Mouse (Mus musculus): ENCODE data around the gene Sh3pxd2a. TPM values are rescaled to one million over a fixed set of nuclear protein-coding genes. Genes with fewer than 3 reads are reported as not detected.

Sh3pxd2a gene
- total and polyA plus RNA-seq, 3 experiments: 3.9 to 11.3 TPM; not detected in 1

GRCm38 (mm10) chr19:47488250-47488649 lies 24.0 kb upstream of the Sh3pxd2a start:
- no peak for DNase-seq (ENCODE audit: low read depth, low spot score)
- no peaks in the 10 kb centered on the region for H3K4me1 ChIP-seq (ENCODE audit: control insufficient read depth in 1 of 2, insufficient read depth in 2 of 2, low read length in 2 of 2)

DNA sequence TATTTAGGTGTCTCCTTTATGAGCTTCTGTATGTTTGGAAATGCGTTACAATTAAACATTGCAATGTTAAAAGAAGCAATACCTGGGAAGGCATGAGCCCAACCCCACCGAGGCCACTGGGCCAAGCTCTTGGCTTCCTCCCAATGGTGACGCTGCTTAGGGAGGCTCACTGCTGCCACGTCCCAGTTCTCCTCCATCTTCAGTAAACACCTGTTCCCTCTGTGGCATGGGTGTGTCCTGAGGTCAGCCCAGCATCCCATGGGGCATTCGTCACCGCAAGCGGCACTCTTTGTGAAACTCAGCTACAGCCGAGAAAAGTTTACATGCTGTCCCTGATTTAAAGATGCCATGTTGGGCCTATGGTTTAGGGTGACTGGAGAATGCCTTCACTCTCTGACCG lies 23.4 kb upstream of the Sh3pxd2a start:
- Histone ChIP-seq H3K4me1 (ENCODE audit: control insufficient read depth in 1 of 2, insufficient read depth in 2 of 2, low read length in 2 of 2) (no peaks in the 10 kb centered on the region), H3K4me3 (ENCODE audit: control insufficient read depth in 1 of 2, insufficient read depth in 1 of 2, low read depth in 2 of 2, low read length in 2 of 2) (no peak overlapping the region), H3K27me3 (ENCODE audit: control insufficient read depth in 1 of 2, insufficient read depth in 2 of 2, low read length in 2 of 2) (peaks cover 0 to 1% of the 10 kb centered on the region in 2 experiments; a peak in 1 of 4 replicates), H3K79me2 (ENCODE audit: control insufficient read depth, insufficient read depth, low read length, poor library complexity) (no peaks in the 10 kb centered on the region), H3K27ac (ENCODE audit: control insufficient read depth, low read depth, low read length) (no peak overlapping the region), H3K9ac (ENCODE audit: control insufficient read depth, low read depth, low read length, poor library complexity, severe bottlenecking) (no peak overlapping the region), H3K9me3 (replicated peaks; ENCODE audit: insufficient read depth, low read length) (no peaks in the 10 kb centered on the region), H3K36me3 (ENCODE audit: control insufficient read depth in 1 of 2, insufficient read depth in 2 of 2, low read length in 2 of 2) (no peaks in the 10 kb centered on the region)
- DNase-seq (ENCODE audit: low read depth, low spot score): no peak
- TF ChIP-seq ZC3H11A (IDR thresholded peaks at IDR 0.05; ENCODE audit: low read depth, low read length): no peak
- no peak for TF ChIP-seq TBP (IDR thresholded peaks at IDR 0.05; ENCODE audit: low read depth, low read length)
- TF ChIP-seq TCF12 (IDR thresholded peaks at IDR 0.05; ENCODE audit: low read depth, low read length): no peak
- no peak for TF ChIP-seq KAT2A (conservative IDR thresholded peaks at IDR 0.05; ENCODE audit: low read depth, low read length)
- TF ChIP-seq CTCF (IDR thresholded peaks at IDR 0.05 in 2 of 3, conservative IDR thresholded peaks at IDR 0.05 in 1 of 3; ENCODE audit: control insufficient read depth in 1 of 3, insufficient read depth in 1 of 3, low read depth in 2 of 3, low read length in 3 of 3, poor library complexity in 1 of 3, severe bottlenecking in 1 of 3): no peak
- TF ChIP-seq ZNF384 (IDR thresholded peaks at IDR 0.05; ENCODE audit: low read depth, low read length): no peak
- no peak for TF ChIP-seq E2F4 (IDR thresholded peaks at IDR 0.05; ENCODE audit: borderline replicate concordance, low read depth, low read length)
- TF ChIP-seq EP300 (IDR thresholded peaks at IDR 0.05; ENCODE audit: low read depth in 1 of 2, low read length in 2 of 2): no peak
- no peak for TF ChIP-seq POLR2AphosphoS2 (IDR thresholded peaks at IDR 0.05; ENCODE audit: low read length)
- no peak for TF ChIP-seq MAZ (IDR thresholded peaks at IDR 0.05; ENCODE audit: low read depth, low read length)
- no peak for TF ChIP-seq ETS1 (IDR thresholded peaks at IDR 0.05; ENCODE audit: low read depth, low read length)
- TF ChIP-seq HCFC1 (IDR thresholded peaks at IDR 0.05; ENCODE audit: low read depth, low read length): no peak
- no peak for TF ChIP-seq SMC3 (IDR thresholded peaks at IDR 0.05; ENCODE audit: low read depth, low read length)
- TF ChIP-seq POLR2AphosphoS5 (IDR thresholded peaks at IDR 0.05; ENCODE audit: borderline replicate concordance, low read depth, low read length): no peak
- TF ChIP-seq CHD1 (IDR thresholded peaks at IDR 0.05; ENCODE audit: low read depth, low read length): no peak
- TF ChIP-seq MAX (IDR thresholded peaks at IDR 0.05; ENCODE audit: low read length): no peak
- TF ChIP-seq TAL1 (IDR thresholded peaks at IDR 0.05; ENCODE audit: low read length): no peak
- no peak for TF ChIP-seq UBTF (IDR thresholded peaks at IDR 0.05; ENCODE audit: borderline replicate concordance, insufficient read depth, low read depth, low read length)

More at GRCm38 (mm10) chr19:47488250-47488649, 24.0 kb upstream of the Sh3pxd2a start:
- Histone ChIP-seq H3K9me3 (replicated peaks; ENCODE audit: insufficient read depth, low read length) (no peaks in the 10 kb centered on the region), H3K79me2 (ENCODE audit: control insufficient read depth, insufficient read depth, low read length, poor library complexity) (no peaks in the 10 kb centered on the region), H3K36me3 (ENCODE audit: control insufficient read depth in 1 of 2, insufficient read depth in 2 of 2, low read length in 2 of 2) (no peaks in the 10 kb centered on the region), H3K27ac (ENCODE audit: control insufficient read depth, low read depth, low read length) (no peak overlapping the region), H3K4me3 (ENCODE audit: control insufficient read depth in 1 of 2, insufficient read depth in 1 of 2, low read depth in 2 of 2, low read length in 2 of 2) (no peak overlapping the region), H3K27me3 (ENCODE audit: control insufficient read depth in 1 of 2, insufficient read depth in 2 of 2, low read length in 2 of 2) (peaks cover 0 to 1% of the 10 kb centered on the region in 2 experiments; a peak in 1 of 4 replicates), H3K9ac (ENCODE audit: control insufficient read depth, low read depth, low read length, poor library complexity, severe bottlenecking) (no peak overlapping the region)
- TF ChIP-seq POLR2AphosphoS2 (IDR thresholded peaks at IDR 0.05; ENCODE audit: low read length) (no peak), CTCF (IDR thresholded peaks at IDR 0.05 in 2 of 3, conservative IDR thresholded peaks at IDR 0.05 in 1 of 3; ENCODE audit: control insufficient read depth in 1 of 3, insufficient read depth in 1 of 3, low read depth in 2 of 3, low read length in 3 of 3, poor library complexity in 1 of 3, severe bottlenecking in 1 of 3) (peak in 2 of 3 experiments; percentile 32 to 49; a peak in 3 of 6 replicates), SMC3 (IDR thresholded peaks at IDR 0.05; ENCODE audit: low read depth, low read length) (peak; percentile 28)
